Mouse (Mus musculus): ENCODE results near the gene BC048507. TPM values are rescaled to one million over a fixed set of nuclear protein-coding genes. Genes with fewer than 3 reads are reported as not detected.

BC048507 gene
- polyA plus RNA-seq, 1 experiment: not detected

- no peak overlapping the region for H3K4me2 ChIP-seq (ENCODE audit: low read depth)
Observed at GRCm38 (mm10) chr13:67853983-67854382, 9.1 kb upstream of the BC048507 start.

GRCm38 (mm10) chr13:67857317-67857716, 5.8 kb upstream of the BC048507 start:
- Histone ChIP-seq H3K36me3 (ENCODE audit: control insufficient read depth, insufficient read depth) (no peaks in the 10 kb centered on the region), H3K4me3 (no peak overlapping the region), H3ac (ENCODE audit: control insufficient read depth, insufficient read length) (no peak overlapping the region), H3K27me3 (ENCODE audit: control insufficient read depth, insufficient read depth, insufficient read length) (no peaks in the 10 kb centered on the region), H3K4me2 (ENCODE audit: low read depth) (no peak overlapping the region), H3K79me2 (ENCODE audit: control insufficient read depth, insufficient read depth) (no peaks in the 10 kb centered on the region)
- TF ChIP-seq MYOD1 (IDR thresholded peaks at IDR 0.05; ENCODE audit: control insufficient read depth in 1 of 3, insufficient read length in 2 of 3, low read depth in 2 of 3): no peak
- TF ChIP-seq REST (IDR thresholded peaks at IDR 0.05; ENCODE audit: insufficient read depth, insufficient read length): no peak
- no peak for TF ChIP-seq TCF3 (IDR thresholded peaks at IDR 0.05; ENCODE audit: insufficient read length, low read depth)
- no peak for TF ChIP-seq POLR2AphosphoS2 (IDR thresholded peaks at IDR 0.05; ENCODE audit: insufficient read length, low read depth)
- TF ChIP-seq CEBPB (IDR thresholded peaks at IDR 0.05; ENCODE audit: insufficient read depth, poor library complexity, severe bottlenecking): no peak
- TF ChIP-seq POLR2A (IDR thresholded peaks at IDR 0.05; ENCODE audit: insufficient read length, low read depth): no peak
- TF ChIP-seq E2F4 (IDR thresholded peaks at IDR 0.05; ENCODE audit: insufficient read depth): no peak
- TF ChIP-seq TCF12 (IDR thresholded peaks at IDR 0.05; ENCODE audit: insufficient read depth, poor library complexity, severe bottlenecking): no peak
- no peak for TF ChIP-seq MAX (IDR thresholded peaks at IDR 0.05; ENCODE audit: low read depth)
- no peak for TF ChIP-seq SRF (IDR thresholded peaks at IDR 0.05; ENCODE audit: control insufficient read depth, insufficient read length, low read depth)
- TF ChIP-seq MYOG (IDR thresholded peaks at IDR 0.05; ENCODE audit: control insufficient read depth in 1 of 3, insufficient read depth in 1 of 3, insufficient read length in 2 of 3, low read depth in 2 of 3): no peak
- no peak for TF ChIP-seq USF1 (IDR thresholded peaks at IDR 0.05; ENCODE audit: low read depth)

More at GRCm38 (mm10) chr13:67853983-67854382, 9.1 kb upstream of the BC048507 start:
- Histone ChIP-seq H3K36me3 (ENCODE audit: control insufficient read depth, insufficient read depth) (no peaks in the 10 kb centered on the region), H3K79me2 (ENCODE audit: control insufficient read depth, insufficient read depth) (no peaks in the 10 kb centered on the region), H3K4me3 (no peak overlapping the region), H3K27me3 (ENCODE audit: control insufficient read depth, insufficient read depth, insufficient read length) (no peaks in the 10 kb centered on the region), H3ac (ENCODE audit: control insufficient read depth, insufficient read length) (no peak overlapping the region)
- no peak for TF ChIP-seq TCF12 (IDR thresholded peaks at IDR 0.05; ENCODE audit: insufficient read depth, poor library complexity, severe bottlenecking)
- no peak for TF ChIP-seq POLR2AphosphoS2 (IDR thresholded peaks at IDR 0.05; ENCODE audit: insufficient read length, low read depth)
- TF ChIP-seq E2F4 (IDR thresholded peaks at IDR 0.05; ENCODE audit: insufficient read depth): no peak
- TF ChIP-seq USF1 (IDR thresholded peaks at IDR 0.05; ENCODE audit: low read depth): no peak
- no peak for TF ChIP-seq MYOG (IDR thresholded peaks at IDR 0.05; ENCODE audit: control insufficient read depth in 1 of 3, insufficient read depth in 1 of 3, insufficient read length in 2 of 3, low read depth in 2 of 3)
- TF ChIP-seq CEBPB (IDR thresholded peaks at IDR 0.05; ENCODE audit: insufficient read depth, poor library complexity, severe bottlenecking): no peak
- TF ChIP-seq TCF3 (IDR thresholded peaks at IDR 0.05; ENCODE audit: insufficient read length, low read depth): no peak
- TF ChIP-seq REST (IDR thresholded peaks at IDR 0.05; ENCODE audit: insufficient read depth, insufficient read length): no peak
- TF ChIP-seq MAX (IDR thresholded peaks at IDR 0.05; ENCODE audit: low read depth): no peak
- no peak for TF ChIP-seq POLR2A (IDR thresholded peaks at IDR 0.05; ENCODE audit: insufficient read length, low read depth)
- TF ChIP-seq MYOD1 (IDR thresholded peaks at IDR 0.05; ENCODE audit: control insufficient read depth in 1 of 3, insufficient read length in 2 of 3, low read depth in 2 of 3): no peak
- TF ChIP-seq SRF (IDR thresholded peaks at IDR 0.05; ENCODE audit: control insufficient read depth, insufficient read length, low read depth): no peak

GRCm38 (mm10) chr13:67862508-67862907, 618 bp upstream of the BC048507 start:
- Histone ChIP-seq H3K4me2 (ENCODE audit: low read depth) (no peak overlapping the region), H3K36me3 (ENCODE audit: control insufficient read depth, insufficient read depth) (no peaks in the 10 kb centered on the region), H3K27me3 (ENCODE audit: control insufficient read depth, insufficient read depth, insufficient read length) (no peaks in the 10 kb centered on the region), H3K79me2 (ENCODE audit: control insufficient read depth, insufficient read depth) (no peaks in the 10 kb centered on the region), H3K4me3 (no peak overlapping the region), H3ac (ENCODE audit: control insufficient read depth, insufficient read length) (no peak overlapping the region)
- TF ChIP-seq MYOD1 (IDR thresholded peaks at IDR 0.05; ENCODE audit: control insufficient read depth in 1 of 3, insufficient read length in 2 of 3, low read depth in 2 of 3) (no peak), REST (IDR thresholded peaks at IDR 0.05; ENCODE audit: insufficient read depth, insufficient read length) (no peak), SRF (IDR thresholded peaks at IDR 0.05; ENCODE audit: control insufficient read depth, insufficient read length, low read depth) (no peak), USF1 (IDR thresholded peaks at IDR 0.05; ENCODE audit: low read depth) (no peak), E2F4 (IDR thresholded peaks at IDR 0.05; ENCODE audit: insufficient read depth) (no peak), MYOG (IDR thresholded peaks at IDR 0.05; ENCODE audit: control insufficient read depth in 1 of 3, insufficient read depth in 1 of 3, insufficient read length in 2 of 3, low read depth in 2 of 3) (no peak), MAX (IDR thresholded peaks at IDR 0.05; ENCODE audit: low read depth) (no peak), POLR2A (IDR thresholded peaks at IDR 0.05; ENCODE audit: insufficient read length, low read depth) (no peak), TCF3 (IDR thresholded peaks at IDR 0.05; ENCODE audit: insufficient read length, low read depth) (no peak), TCF12 (IDR thresholded peaks at IDR 0.05; ENCODE audit: insufficient read depth, poor library complexity, severe bottlenecking) (no peak), POLR2AphosphoS2 (IDR thresholded peaks at IDR 0.05; ENCODE audit: insufficient read length, low read depth) (no peak)

- Histone ChIP-seq H3K27me3 (ENCODE audit: control insufficient read depth, insufficient read depth, insufficient read length) (no peaks in the 10 kb centered on the region), H3K36me3 (ENCODE audit: control insufficient read depth, insufficient read depth) (no peaks in the 10 kb centered on the region), H3K79me2 (ENCODE audit: control insufficient read depth, insufficient read depth) (no peaks in the 10 kb centered on the region), H3ac (ENCODE audit: control insufficient read depth, insufficient read length) (no peak overlapping the region), H3K4me2 (ENCODE audit: low read depth) (no peak overlapping the region), H3K4me3 (no peak overlapping the region)
- TF ChIP-seq E2F4 (IDR thresholded peaks at IDR 0.05; ENCODE audit: insufficient read depth) (no peak), USF1 (IDR thresholded peaks at IDR 0.05; ENCODE audit: low read depth) (no peak), CEBPB (IDR thresholded peaks at IDR 0.05; ENCODE audit: insufficient read depth, poor library complexity, severe bottlenecking) (no peak), POLR2AphosphoS2 (IDR thresholded peaks at IDR 0.05; ENCODE audit: insufficient read length, low read depth) (no peak), TCF3 (IDR thresholded peaks at IDR 0.05; ENCODE audit: insufficient read length, low read depth) (no peak), MYOD1 (IDR thresholded peaks at IDR 0.05; ENCODE audit: control insufficient read depth in 1 of 3, insufficient read length in 2 of 3, low read depth in 2 of 3) (no peak), MYOG (IDR thresholded peaks at IDR 0.05; ENCODE audit: control insufficient read depth in 1 of 3, insufficient read depth in 1 of 3, insufficient read length in 2 of 3, low read depth in 2 of 3) (no peak), SRF (IDR thresholded peaks at IDR 0.05; ENCODE audit: control insufficient read depth, insufficient read length, low read depth) (no peak), REST (IDR thresholded peaks at IDR 0.05; ENCODE audit: insufficient read depth, insufficient read length) (no peak), POLR2A (IDR thresholded peaks at IDR 0.05; ENCODE audit: insufficient read length, low read depth) (no peak), MAX (IDR thresholded peaks at IDR 0.05; ENCODE audit: low read depth) (no peak), TCF12 (IDR thresholded peaks at IDR 0.05; ENCODE audit: insufficient read depth, poor library complexity, severe bottlenecking) (no peak)
Observed at GRCm38 (mm10) chr13:67864764-67865350, 1.7 kb downstream of the BC048507 start.

Measured in myocyte (in vitro differentiated cells).